Mouse (Mus musculus) kidney, postnatal 0 days (tissue): ENCODE results near the gene Rgs8. TPM values are rescaled to one million over a fixed set of nuclear protein-coding genes. Genes with fewer than 3 reads are reported as not detected.

Experiments
- ATAC-seq: fragments of 200-750 bp; cut with Nextera tagmentation; replicated peaks from 2 replicates; pipeline ENCODE4 v1.8.0; 2017; ENCODE audit warnings: low read depth, moderate number of reproducible peaks, moderate TSS enrichment, moderate library complexity; ENCODE audit not compliant: low FRiP score
- DNase-seq: peaks from one replicate; pipeline ENCODE4 v3.0.0-alpha.2; 2016; ENCODE audit warnings: low spot score
- H3K27ac ChIP-seq: fragments of 300-500 bp; sonication (generic); 2 replicates; pipeline ENCODE4 v1.5.1; 2014; ENCODE audit warnings: mild to moderate bottlenecking
- H3K27me3 ChIP-seq: fragments of 300-500 bp; sonication (generic); 2 replicates; pipeline ENCODE4 v1.6.1; 2014; ENCODE audit warnings: low read length, mixed read lengths; ENCODE audit not compliant: insufficient read depth
- H3K36me3 ChIP-seq: fragments of 300-500 bp; sonication (generic); 2 replicates; pipeline ENCODE4 v1.6.1; 2014; ENCODE audit warnings: low read length, mixed read lengths; ENCODE audit not compliant: insufficient read depth
- H3K4me1 ChIP-seq: fragments of 300-500 bp; sonication (generic); replicated peaks from 2 replicates; pipeline ENCODE4 v1.6.1; 2014; ENCODE audit warnings: antibody characterized with exemption, low read length, mixed read lengths; ENCODE audit not compliant: insufficient read depth
- H3K4me2 ChIP-seq: fragments of 300-500 bp; sonication (generic); 2 replicates; pipeline ENCODE4 v1.6.1; 2014; ENCODE audit warnings: mild to moderate bottlenecking, low read length, moderate library complexity, mixed read lengths
- H3K4me3 ChIP-seq: fragments of 300-500 bp; sonication (generic); replicated peaks from 2 replicates; pipeline ENCODE4 v1.5.1; 2014; ENCODE audit warnings: low read depth, low read length
- H3K9ac ChIP-seq: fragments of 300-500 bp; sonication (generic); 2 replicates; pipeline ENCODE4 v1.6.1; 2014; ENCODE audit warnings: low read depth, low read length
- H3K9me3 ChIP-seq: fragments of 300-500 bp; sonication (generic); replicated peaks from 2 replicates; pipeline ENCODE4 v1.6.1; 2016; ENCODE audit warnings: low read length, inconsistent platforms, mixed read lengths
- CTCF ChIP-seq: IDR thresholded peaks from 2 replicates; pipeline ENCODE4 v1.5.1; 2016; ENCODE audit warnings: antibody characterized with exemption, low read depth, mild to moderate bottlenecking, moderate library complexity
- WGBS: fragments of 180-500 bp; shearing (Covaris S2); extraction: QIAGEN DNeasy Blood & Tissue Kit; methylation state at CpG from one replicate; pipeline ENCODE4 v1.1.7; 2014; 5-methylcytosine and 5-hydroxymethylcytosine counted together
- polyA plus RNA-seq: library from polyadenylated mRNA; unstranded; fragments of >200 nt; fragmentation: Nextera tagmentation; extraction: Ambion mirVana; gene quantifications from 2 replicates; pipeline ENCODE4 v1.2.1, GENCODE M21; 2015

Rgs8 gene
- polyA plus RNA-seq = 0.03 and 0.23 TPM in 2 replicates

DNA sequence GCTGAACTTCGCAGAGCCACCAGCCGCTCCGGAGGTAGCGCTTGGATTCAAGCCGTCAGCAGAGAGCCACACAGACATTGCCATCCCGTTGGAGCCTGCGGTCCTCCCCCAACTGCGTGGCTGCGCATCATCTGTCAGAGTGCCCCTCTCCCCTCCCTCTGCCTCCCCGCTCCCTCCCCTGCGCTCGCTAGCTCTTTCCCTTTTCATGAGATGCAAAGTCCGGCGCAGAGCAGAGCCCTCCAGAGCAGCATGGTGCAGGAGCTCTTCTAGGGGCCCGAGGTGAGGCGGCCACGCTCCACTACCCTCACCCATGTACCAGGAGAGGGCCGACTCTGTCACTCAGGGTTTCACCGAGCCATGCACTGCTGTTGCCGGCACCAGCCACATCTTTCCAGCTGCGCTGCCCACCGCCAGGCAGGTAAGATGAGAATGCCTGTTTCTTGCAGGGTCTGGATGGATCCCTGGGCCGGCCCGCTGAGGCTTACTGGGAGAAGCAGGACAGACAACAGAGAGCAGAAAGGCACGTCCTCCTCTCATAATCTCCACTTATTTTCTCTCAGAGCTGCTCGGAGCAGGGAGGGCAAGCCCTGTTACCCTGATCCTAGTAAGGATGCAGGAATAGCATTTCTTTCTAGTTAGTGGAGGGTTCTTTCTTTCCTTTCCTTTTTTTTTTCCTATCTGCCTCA lies at the start of gene Rgs8:
Rgs8 (plus strand) TSS at position 88 of the 686 bp plus-strand sequence.
- H3K27me3 ChIP-seq = peaks cover 10% of the 10 kb centered on the region; the same call in 1 of the 2 replicates
- DNase-seq = peak; percentile 51
- H3K4me3 ChIP-seq = peak within 1 kb of the TSS; percentile 15; the same call in 1 of the 2 replicates
- no peaks in the 10 kb centered on the region for H3K36me3 ChIP-seq
- H3K27ac ChIP-seq = no peak within 1 kb of the TSS
- peak; percentile 95 for ATAC-seq
- no peak within 1 kb of the TSS for H3K9ac ChIP-seq
- no peaks in the 10 kb centered on the region for H3K9me3 ChIP-seq
- no peak for TF ChIP-seq CTCF
- WGBS = 2% methylated on average over 26 of the region's 26 CpGs
- 0 out of 2 replicates have a peak, but pooled peaks cover 4% of the 10 kb centered on the region for H3K4me1 ChIP-seq
- peak within 1 kb of the TSS; percentile 48 for H3K4me2 ChIP-seq

DNA sequence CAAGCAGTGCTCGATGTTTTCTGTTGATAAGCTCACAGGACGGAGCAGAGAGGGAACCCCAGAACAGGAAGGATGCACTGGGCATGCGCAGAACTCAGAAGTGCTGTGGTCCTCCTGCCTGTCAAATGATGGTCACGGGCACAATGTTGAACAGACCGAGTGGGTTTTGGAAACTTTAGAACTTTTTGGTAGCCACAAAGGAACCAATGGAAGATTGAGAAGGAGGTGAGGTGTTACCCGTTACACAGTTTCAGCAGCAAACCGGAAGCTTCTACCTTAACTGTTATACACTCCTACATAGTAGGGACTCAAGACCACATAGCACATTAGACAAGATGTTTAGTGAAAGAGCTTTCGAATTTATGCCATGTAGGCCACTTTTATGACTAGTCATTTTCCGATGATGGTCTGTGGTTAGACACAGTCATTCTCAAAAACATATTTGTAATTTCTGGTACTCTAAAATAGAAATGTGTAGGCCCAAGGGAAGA lies 35.4 kb upstream of the Rgs8 start:
- no peak overlapping the region for H3K9ac ChIP-seq
- H3K4me3 ChIP-seq = no peak overlapping the region
- H3K36me3 ChIP-seq = no peaks in the 10 kb centered on the region
- no peak for DNase-seq
- no peak overlapping the region for H3K4me2 ChIP-seq
- WGBS = 93% methylated on average over 9 of the region's 9 CpGs
- no peak for TF ChIP-seq CTCF
- H3K9me3 ChIP-seq = no peaks in the 10 kb centered on the region
- ATAC-seq = no peak
- no peaks in the 10 kb centered on the region for H3K27me3 ChIP-seq
- H3K27ac ChIP-seq = no peak overlapping the region
- no peaks in the 10 kb centered on the region for H3K4me1 ChIP-seq

DNA sequence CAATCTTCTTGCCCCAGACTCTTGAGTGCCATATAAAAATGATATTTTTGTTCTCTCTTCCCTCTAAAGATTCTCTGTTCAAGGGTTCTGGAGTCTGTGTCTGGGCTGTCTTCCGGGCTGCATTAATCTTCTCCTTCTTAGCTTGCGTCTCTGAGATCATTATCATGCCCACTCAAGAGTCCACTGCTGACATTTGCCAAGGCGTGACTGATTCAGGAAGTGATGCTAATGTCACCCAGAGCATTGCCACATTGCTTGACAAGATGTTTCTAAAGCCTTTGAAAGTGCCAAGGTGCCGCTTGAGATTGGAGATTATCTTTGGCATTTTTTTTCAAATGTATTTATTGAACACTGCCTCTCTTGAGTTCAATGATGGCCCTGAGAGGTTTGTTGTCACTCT lies 29.8 kb upstream of the Rgs8 start:
- Histone ChIP-seq H3K4me3 (no peak overlapping the region), H3K9ac (no peak overlapping the region), H3K27ac (no peak overlapping the region), H3K27me3 (no peaks in the 10 kb centered on the region), H3K9me3 (no peaks in the 10 kb centered on the region), H3K4me1 (0 out of 2 replicates have a peak, but pooled peaks cover 3% of the 10 kb centered on the region), H3K36me3 (no peaks in the 10 kb centered on the region), H3K4me2 (no peak overlapping the region)
- TF ChIP-seq CTCF = no peak
- 73% methylated on average over 4 of the region's 4 CpGs for WGBS
- DNase-seq (no peak), ATAC-seq (no peak)

DNA sequence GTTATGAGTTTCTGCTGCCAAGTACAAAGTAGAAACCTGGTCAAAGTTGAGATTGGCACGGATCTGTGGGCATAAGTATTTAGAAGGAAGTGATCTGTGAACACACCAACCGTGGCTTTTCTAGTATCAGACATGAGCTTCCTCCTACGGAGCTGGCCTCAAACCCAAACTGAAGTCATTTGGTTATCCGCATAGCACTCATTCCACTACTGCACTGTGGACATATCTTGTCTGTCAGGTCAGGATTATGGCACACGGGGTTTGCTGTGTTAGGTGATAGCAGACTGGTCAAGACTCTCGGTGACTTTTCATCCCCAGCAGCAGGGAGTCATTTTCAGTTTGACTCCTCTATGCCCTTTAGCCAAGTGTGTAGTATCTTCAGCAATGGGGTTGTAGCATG lies 20.1 kb upstream of the Rgs8 start:
- no peak overlapping the region for H3K9ac ChIP-seq
- H3K4me1 ChIP-seq = no peaks in the 10 kb centered on the region
- no peaks in the 10 kb centered on the region for H3K9me3 ChIP-seq
- no peak overlapping the region for H3K27ac ChIP-seq
- H3K36me3 ChIP-seq = no peaks in the 10 kb centered on the region
- no peak for TF ChIP-seq CTCF
- H3K4me2 ChIP-seq = no peak overlapping the region
- ATAC-seq (no peak), DNase-seq (no peak)
- WGBS = 76% methylated on average over 6 of the region's 6 CpGs
- no peak overlapping the region for H3K4me3 ChIP-seq
- no peaks in the 10 kb centered on the region for H3K27me3 ChIP-seq

DNA sequence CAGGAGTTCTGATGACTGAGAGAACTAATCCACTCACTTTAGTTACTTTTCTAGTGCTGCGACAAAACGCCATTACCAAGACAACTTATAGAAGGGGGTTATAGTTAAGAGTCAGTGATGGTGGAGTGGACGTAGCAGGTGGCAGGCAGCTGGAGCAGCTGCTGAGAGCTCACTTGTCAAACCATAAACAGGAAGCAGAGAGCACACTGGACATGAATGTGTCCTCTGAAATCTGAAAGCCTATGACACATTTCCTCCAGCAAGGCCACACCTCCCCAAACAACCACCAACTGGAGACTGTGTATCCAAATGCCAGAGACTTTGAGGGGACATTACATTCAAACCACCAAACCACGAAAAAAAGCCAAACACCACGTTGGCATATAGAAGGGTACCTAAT lies 17.8 kb upstream of the Rgs8 start:
- Histone ChIP-seq H3K4me1 (no peaks in the 10 kb centered on the region), H3K27me3 (no peaks in the 10 kb centered on the region), H3K9me3 (no peaks in the 10 kb centered on the region), H3K4me2 (no peak overlapping the region), H3K27ac (no peak overlapping the region), H3K4me3 (no peak overlapping the region), H3K36me3 (no peaks in the 10 kb centered on the region), H3K9ac (no peak overlapping the region)
- no peak for TF ChIP-seq CTCF
- ATAC-seq = no peak
- DNase-seq = no peak
- 77% methylated on average over 5 of the region's 5 CpGs for WGBS

DNA sequence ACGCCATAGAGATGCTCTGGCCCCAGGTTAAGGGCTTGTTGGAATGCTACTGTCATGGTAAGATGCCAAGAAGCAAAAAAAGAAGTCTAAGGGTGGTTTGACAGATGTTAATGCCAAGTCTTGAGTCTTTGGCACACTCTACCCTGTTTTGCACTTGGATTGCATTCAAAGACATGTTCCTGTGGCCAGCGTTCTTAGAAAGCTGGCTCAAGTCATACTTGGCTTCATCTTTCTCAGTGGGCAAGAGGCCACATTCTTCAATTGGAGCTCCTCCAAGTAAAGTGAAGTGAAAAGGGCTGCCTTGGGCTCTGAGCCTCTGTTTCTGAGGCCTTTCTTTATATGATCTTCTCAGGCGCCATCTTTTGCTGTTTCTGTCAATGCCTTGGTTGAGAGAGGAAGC lies 17.3 kb upstream of the Rgs8 start:
- TF ChIP-seq CTCF = no peak
- 80% methylated on average over 3 of the region's 3 CpGs for WGBS
- ATAC-seq = no peak
- Histone ChIP-seq H3K4me1 (no peaks in the 10 kb centered on the region), H3K27ac (no peak overlapping the region), H3K4me2 (no peak overlapping the region), H3K36me3 (no peaks in the 10 kb centered on the region), H3K4me3 (no peak overlapping the region), H3K9me3 (no peaks in the 10 kb centered on the region), H3K9ac (no peak overlapping the region), H3K27me3 (no peaks in the 10 kb centered on the region)
- no peak for DNase-seq

GRCm38 (mm10) chr1:153636821-153637220 lies 16.0 kb upstream of the Rgs8 start:
- no peak for TF ChIP-seq CTCF
- Histone ChIP-seq H3K9me3 (no peaks in the 10 kb centered on the region), H3K4me1 (peaks cover 6% of the 10 kb centered on the region), H3K27me3 (no peaks in the 10 kb centered on the region), H3K27ac (no peak overlapping the region), H3K9ac (no peak overlapping the region), H3K36me3 (no peaks in the 10 kb centered on the region), H3K4me3 (no peak overlapping the region), H3K4me2 (no peak overlapping the region)
- WGBS = 78% methylated on average over 5 of the region's 5 CpGs
- ATAC-seq (no peak), DNase-seq (no peak)
